Mouse (Mus musculus): ENCODE measurements around the gene Zfpm1.

DNA sequence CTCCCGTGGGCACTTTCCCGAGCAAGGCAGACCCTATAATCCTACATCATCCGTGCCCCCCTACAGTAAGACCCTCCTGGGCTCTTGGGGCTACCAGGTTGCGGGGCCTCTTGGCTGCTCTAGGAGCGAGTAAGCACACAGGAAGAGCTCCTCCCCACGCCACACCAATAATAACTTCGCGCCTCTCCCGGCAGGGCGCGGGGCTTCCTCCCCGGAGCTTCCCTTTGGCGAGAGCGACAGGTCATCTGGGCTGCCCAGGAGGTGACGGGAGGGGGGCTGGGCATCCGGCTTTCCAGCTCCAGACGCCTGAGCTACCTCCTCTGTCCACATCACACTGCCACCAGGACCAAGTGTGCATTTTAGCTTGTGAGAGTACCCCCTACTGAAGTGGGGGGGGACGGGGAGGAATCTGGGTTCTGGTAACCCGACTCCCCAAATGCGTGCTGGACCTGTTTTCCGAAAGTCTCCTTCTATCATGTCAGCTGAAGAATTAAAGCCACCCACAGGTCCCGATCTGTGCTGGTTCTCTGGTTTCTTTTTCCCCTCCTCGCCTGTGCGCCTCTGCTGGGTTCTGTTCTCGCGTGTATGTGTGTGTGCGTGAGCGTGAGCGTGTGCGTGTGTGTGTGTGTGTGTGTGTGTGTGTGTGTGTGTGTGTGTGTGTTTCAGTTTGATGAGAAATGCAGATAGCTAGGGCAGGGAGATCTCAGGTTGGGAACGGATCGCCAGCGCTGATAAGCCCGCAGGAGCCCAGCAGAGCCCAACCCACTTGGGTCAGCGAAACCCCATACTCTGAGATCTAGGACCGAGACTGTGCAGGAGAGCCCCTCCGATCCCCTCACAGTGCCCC is 1.6 kb downstream of the Zfpm1 start:
- no peak for TF ChIP-seq CTCF (IDR thresholded peaks at IDR 0.05; ENCODE audit: extremely low read depth, insufficient read depth, insufficient read length, insufficient replicate concordance)
- no peak for TF ChIP-seq POLR2A (IDR thresholded peaks at IDR 0.05; ENCODE audit: low read depth, low read length)
